8 mouse cellular contexts compared by ENCODE assay signal in the genomic region with DNA sequence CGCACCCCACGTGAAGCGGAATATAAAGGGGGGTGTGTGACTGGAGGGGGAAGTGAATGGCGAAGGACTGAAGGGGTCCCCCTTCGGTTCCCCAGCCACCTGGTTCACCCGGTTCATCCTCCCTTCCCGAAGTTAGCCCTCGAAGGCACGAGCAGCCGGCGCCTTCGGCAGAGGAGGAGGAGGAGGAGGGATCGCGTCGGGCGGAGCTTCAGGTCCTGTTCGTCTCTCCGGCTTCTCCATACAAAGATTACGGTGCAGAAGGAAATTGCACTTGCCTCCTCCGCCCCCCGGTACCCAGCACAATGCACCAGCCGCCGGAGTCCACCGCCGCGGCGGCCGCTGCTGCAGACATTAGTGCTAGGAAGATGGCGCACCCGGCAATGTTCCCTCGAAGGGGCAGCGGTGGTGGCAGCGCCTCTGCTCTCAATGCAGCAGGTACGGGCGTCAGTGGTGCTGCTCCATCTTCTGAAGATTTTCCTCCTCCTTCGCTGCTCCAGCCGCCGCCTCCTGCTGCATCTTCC. TPM values are rescaled to one million over a fixed set of nuclear protein-coding genes. Genes with fewer than 3 reads are reported as not detected.
DNase-seq lines count a peak whose midpoint lies in the region; ATAC-seq and TF ChIP-seq lines count a peak whose summit lies in the region.

No protein-coding gene starts in this region.

- H3K9ac ChIP-seq in intestine, postnatal 0 days (ENCODE audit: low read depth, low read length): peak overlapping the region; percentile 95
- H3K9ac ChIP-seq in limb, embryonic 12.5 days (replicated peaks): peak overlapping the region; percentile 99
- peak overlapping the region; percentile 99 for H3K9ac ChIP-seq in midbrain, embryonic 11.5 days (ENCODE audit: low read length)
- H3K9ac ChIP-seq in stomach, embryonic 14.5 days (replicated peaks; ENCODE audit: low read depth, low read length): peak overlapping the region; percentile 98

- H3K27me3 ChIP-seq in intestine, postnatal 0 days (replicated peaks; ENCODE audit: control insufficient read depth, insufficient read depth, low read length): no peaks in the 10 kb centered on the region
- H3K27me3 ChIP-seq in limb, embryonic 12.5 days: no peaks in the 10 kb centered on the region
- H3K27me3 ChIP-seq in midbrain, embryonic 11.5 days (ENCODE audit: control insufficient read depth, insufficient read depth, low read length): no peaks in the 10 kb centered on the region
- H3K27me3 ChIP-seq in stomach, embryonic 14.5 days (ENCODE audit: control insufficient read depth, insufficient read depth, low read length): no peaks in the 10 kb centered on the region

- no peak for TF ChIP-seq CTCF in intestine, postnatal 0 days (IDR thresholded peaks at IDR 0.05; ENCODE audit: low read depth)

- DNase-seq in layer of hippocampus, adult 11-12 months (ENCODE audit: low spot score): peak; percentile 59
- no peak for DNase-seq in layer of hippocampus, adult 9-10 months (ENCODE audit: low spot score)
- peak; percentile 37 for DNase-seq in gastrocnemius, postnatal 25 days
- DNase-seq in midbrain, embryonic 11.5 days (ENCODE audit: low spot score, missing footprints): peak; percentile 94

- H3K36me3 ChIP-seq in intestine, postnatal 0 days (ENCODE audit: control insufficient read depth, insufficient read depth): peaks cover 16% of the 10 kb centered on the region; the same call in 1 of the 2 replicates
- peaks cover 29% of the 10 kb centered on the region for H3K36me3 ChIP-seq in limb, embryonic 12.5 days
- peaks cover 19% of the 10 kb centered on the region for H3K36me3 ChIP-seq in midbrain, embryonic 11.5 days (ENCODE audit: control insufficient read depth, insufficient read depth, low read length)
- peaks cover 14% of the 10 kb centered on the region; the same call in 1 of the 2 replicates for H3K36me3 ChIP-seq in stomach, embryonic 14.5 days (ENCODE audit: control insufficient read depth, insufficient read depth, low read length)

- H3K4me1 ChIP-seq in intestine, postnatal 0 days (replicated peaks; ENCODE audit: control insufficient read depth, insufficient read depth, low read length): 0 out of 2 replicates have a peak, but pooled peaks cover 4% of the 10 kb centered on the region
- peaks cover 44% of the 10 kb centered on the region for H3K4me1 ChIP-seq in limb, embryonic 12.5 days (replicated peaks)
- peaks cover 38% of the 10 kb centered on the region for H3K4me1 ChIP-seq in midbrain, embryonic 11.5 days (ENCODE audit: control insufficient read depth, insufficient read depth, low read length)
- H3K4me1 ChIP-seq in stomach, embryonic 14.5 days (ENCODE audit: control insufficient read depth, insufficient read depth, low read length): peaks cover 34% of the 10 kb centered on the region

- peak overlapping the region; percentile 97 for H3K27ac ChIP-seq in intestine, postnatal 0 days (ENCODE audit: low read depth, low read length)
- peak overlapping the region; percentile 99 for H3K27ac ChIP-seq in limb, embryonic 12.5 days
- peak overlapping the region; percentile 100 for H3K27ac ChIP-seq in midbrain, embryonic 11.5 days (ENCODE audit: low read depth, low read length)
- H3K27ac ChIP-seq in stomach, embryonic 14.5 days (ENCODE audit: low read length): peak overlapping the region; percentile 99

- H3K9me3 ChIP-seq in intestine, postnatal 0 days (ENCODE audit: control insufficient read depth): no peaks in the 10 kb centered on the region
- no peaks in the 10 kb centered on the region for H3K9me3 ChIP-seq in limb, embryonic 12.5 days
- no peaks in the 10 kb centered on the region for H3K9me3 ChIP-seq in midbrain, embryonic 11.5 days (ENCODE audit: control insufficient read depth, low read length)
- H3K9me3 ChIP-seq in stomach, embryonic 14.5 days (ENCODE audit: control insufficient read depth, low read depth, low read length): no peaks in the 10 kb centered on the region

- H3K4me2 ChIP-seq in intestine, postnatal 0 days (replicated peaks; ENCODE audit: low read depth): peak overlapping the region; percentile 89
- peak overlapping the region; percentile 82 for H3K4me2 ChIP-seq in limb, embryonic 12.5 days
- H3K4me2 ChIP-seq in midbrain, embryonic 11.5 days: peak overlapping the region; percentile 87
- H3K4me2 ChIP-seq in stomach, embryonic 14.5 days (replicated peaks; ENCODE audit: low read depth, low read length): peak overlapping the region; percentile 84

- H3K4me3 ChIP-seq in intestine, postnatal 0 days (ENCODE audit: low read depth, low read length): peak overlapping the region; percentile 81
- peak overlapping the region; percentile 97 for H3K4me3 ChIP-seq in limb, embryonic 12.5 days (replicated peaks)
- H3K4me3 ChIP-seq in midbrain, embryonic 11.5 days (ENCODE audit: low read depth, low read length): peak overlapping the region; percentile 99
- peak overlapping the region; percentile 87 for H3K4me3 ChIP-seq in stomach, embryonic 14.5 days (ENCODE audit: low read depth, low read length)

- WGBS in intestine, postnatal 0 days: under 1% methylated on average over 32 of the region's 38 CpGs
- under 1% methylated on average over 38 of the region's 38 CpGs for WGBS in limb, embryonic 12.5 days
- WGBS in midbrain, embryonic 11.5 days: 1% methylated on average over 35 of the region's 38 CpGs
- 1% methylated on average over 29 of the region's 38 CpGs for WGBS in stomach, embryonic 14.5 days

- ATAC-seq in common myeloid progenitor, adult 5-6 weeks (replicated peaks; ENCODE audit: low read depth, poor library complexity, severe bottlenecking): peak; percentile 19; the same call in 1 of the 2 replicates
- ATAC-seq in intestine, postnatal 0 days: no peak
- no peak for ATAC-seq in limb, embryonic 12.5 days (ENCODE audit: insufficient number of reproducible peaks, insufficient read depth, low FRiP score, low TSS enrichment, low read depth)
- ATAC-seq in midbrain, embryonic 11.5 days (ENCODE audit: low FRiP score): peak; percentile 0; the same call in 1 of the 2 replicates
- ATAC-seq in stomach, embryonic 14.5 days (ENCODE audit: insufficient number of reproducible peaks, insufficient read depth, low FRiP score, low read depth): 0 out of 2 replicates have a peak, but pooled peaks have one; percentile 1

RNA-seq across cellular contexts. Expression of gene Tsc22d1, which starts 1.1 kb away (rescaled TPM):
- total RNA-seq in common myeloid progenitor, adult 5-6 weeks (2017): 124 and 152 TPM in 2 replicates
- total RNA-seq in gastrocnemius, postnatal 25 days (2021): 100 to 1,000 TPM in 1 of 2 experiments, 10 to 100 TPM in 1; 95.3 to 104 TPM
- polyA plus RNA-seq in intestine, postnatal 0 days (2015; fragmentation: Nextera tagmentation; extraction: Ambion mirVana): 265 and 272 TPM in 2 replicates
- polyA plus RNA-seq in limb, embryonic 12.5 days (2016; fragmentation: Nextera tagmentation; extraction: Ambion mirVana): 492 and 610 TPM in 2 replicates
- 494 and 495 TPM in 2 replicates for polyA plus RNA-seq in midbrain, embryonic 11.5 days (2014; fragmentation: Nextera tagmentation; extraction: Ambion mirVana)
- polyA plus RNA-seq in stomach, embryonic 14.5 days (2014; fragmentation: Nextera tagmentation; extraction: Ambion mirVana): 656 and 673 TPM in 2 replicates

Comparison
In these comparisons a context has a peak if more than half of its experiments do, and no peak if none do; other contexts are left out.
1. ATAC-seq: peak in common myeloid progenitor, adult 5-6 weeks (single experiment), midbrain, embryonic 11.5 days (single experiment) and stomach, embryonic 14.5 days (single experiment); none in intestine, postnatal 0 days (single experiment) and limb, embryonic 12.5 days (single experiment).
2. Peak in every context shown above with its lines, with median percentiles within 50 percentile points of each other: H3K27ac ChIP-seq, H3K4me2 ChIP-seq, H3K4me3 ChIP-seq and H3K9ac ChIP-seq.